Mouse (Mus musculus) embryo, embryonic 9.5 days (tissue): Measurements from ENCODE around the gene Hmox2.
A peak's percentile ranks its signal among the peaks of the same experiment; 100 is the strongest.

Source experiments
- DNase-seq: peaks from one replicate; pipeline ENCODE4 v3.0.0-alpha.2; 2017; ENCODE audit errors: extremely low spot score

The Hmox2 gene

GRCm38 (mm10) chr16:4781524-4782196 is 55.5 kb downstream of the Hmox2 start:
- no peak for DNase-seq

- no peak for DNase-seq
These were observed 56.4 kb downstream of the Hmox2 start for GRCm38 (mm10) chr16:4782515-4782914.

- DNase-seq: no peak
These were observed 59.5 kb downstream of the Hmox2 start for GRCm38 (mm10) chr16:4785706-4786105.

- DNase-seq: no peak
These were observed 62.0 kb downstream of the Hmox2 start for GRCm38 (mm10) chr16:4788176-4788575.

GRCm38 (mm10) chr16:4789311-4789768 is 63.2 kb downstream of the Hmox2 start:
- DNase-seq: no peak

- peak; percentile 97 for DNase-seq
These were observed 63.8 kb downstream of the Hmox2 start, which contains the start of gene Cdip1 for GRCm38 (mm10) chr16:4789810-4790559. Gene Cdip1, minus strand, starts transcription at chr16:4790292.

- DNase-seq: no peak
These were observed 65.2 kb downstream of the Hmox2 start for GRCm38 (mm10) chr16:4791332-4791731.

GRCm38 (mm10) chr16:4796631-4797030 is 70.5 kb downstream of the Hmox2 start:
- DNase-seq: no peak
